Mouse (Mus musculus) right cerebral cortex, postnatal 36 days (tissue): ENCODE data around the gene Ret.

ENCODE experiments used
- DNase-seq, 2 experiments: peaks; one replicate each; pipeline ENCODE4 v3.0.0; 2022; ENCODE audit warnings: low spot score in 2 of 2, mixed read lengths in 1 of 2

Gene Ret

GRCm38 (mm10) chr6:118173975-118174328 is 23.6 kb downstream of the Ret start:
- DNase-seq, result no peak

- DNase-seq, result no peak
Observed at GRCm38 (mm10) chr6:118173251-118173974, 24.1 kb downstream of the Ret start.

- no peak for DNase-seq
Observed at GRCm38 (mm10) chr6:118171386-118171785, 26.1 kb downstream of the Ret start.

- DNase-seq, result no peak
Observed at GRCm38 (mm10) chr6:118168106-118168505, 29.4 kb downstream of the Ret start.

GRCm38 (mm10) chr6:118167013-118167412 is 30.5 kb downstream of the Ret start:
- no peak for DNase-seq

- DNase-seq, result no peak
Observed at GRCm38 (mm10) chr6:118165516-118165915, 32.0 kb downstream of the Ret start.

GRCm38 (mm10) chr6:118164691-118165090 is 32.8 kb downstream of the Ret start:
- DNase-seq, result no peak

- no peak for DNase-seq
Observed at GRCm38 (mm10) chr6:118163086-118163485, 34.4 kb downstream of the Ret start.

- no peak for DNase-seq
Observed at GRCm38 (mm10) chr6:118162457-118163082, 34.9 kb downstream of the Ret start.

GRCm38 (mm10) chr6:118153091-118153490 is 44.4 kb downstream of the Ret start:
- no peak for DNase-seq

- no peak for DNase-seq
Observed at GRCm38 (mm10) chr6:118150988-118151387, 46.5 kb downstream of the Ret start.

- no peak for DNase-seq
Observed at GRCm38 (mm10) chr6:118150538-118150937, 47.0 kb downstream of the Ret start.

GRCm38 (mm10) chr6:118150128-118150527 is 47.4 kb downstream of the Ret start:
- DNase-seq, result no peak

- no peak for DNase-seq
Observed at GRCm38 (mm10) chr6:118140961-118141360, 56.6 kb downstream of the Ret start.

GRCm38 (mm10) chr6:118138731-118139709 is 58.5 kb downstream of the Ret start, which contains the start of gene Csgalnact2:
Csgalnact2 (minus strand) TSS chr6:118139140.
- peak; percentile 88 to 89 for DNase-seq

GRCm38 (mm10) chr6:118137148-118137547 is 60.4 kb downstream of the Ret start:
- DNase-seq, result no peak

- no peak for DNase-seq
Observed at GRCm38 (mm10) chr6:118134461-118134860, 63.1 kb downstream of the Ret start.

- no peak for DNase-seq
Observed at GRCm38 (mm10) chr6:118130022-118130421, 67.5 kb downstream of the Ret start.

GRCm38 (mm10) chr6:118127827-118128487 is 69.6 kb downstream of the Ret start:
- no peak for DNase-seq

GRCm38 (mm10) chr6:118127198-118127597 is 70.3 kb downstream of the Ret start:
- no peak for DNase-seq

GRCm38 (mm10) chr6:118126577-118126976 is 70.9 kb downstream of the Ret start:
- DNase-seq, result no peak

- no peak for DNase-seq
Observed at GRCm38 (mm10) chr6:118122767-118123166, 74.8 kb downstream of the Ret start.
